17 mouse cellular contexts compared by ENCODE assay signal in genomic region chr2:13018861-13019260, GRCm38 (mm10). TPM values are rescaled to one million over a fixed set of nuclear protein-coding genes. Genes with fewer than 3 reads are reported as not detected.
DNase-seq lines count a peak whose midpoint lies in the region; ATAC-seq and TF ChIP-seq lines count a peak whose summit lies in the region.
"Had no signal": no experiment of that assay in that cellular context is flagged by ENCODE, and none has a peak within 500 bp of the region (broad histone marks: within the 10 kb centered on the region; RNA-seq: fewer than 3 reads in every experiment).

No protein-coding gene starts in this region.

- peaks cover 4% of the 10 kb centered on the region; the same call in 1 of the 2 replicates for H3K4me1 ChIP-seq in forebrain, embryonic 14.5 days (ENCODE audit: control insufficient read depth, insufficient read depth, low read length)
- H3K4me1 ChIP-seq in forebrain, embryonic 10.5 days: peaks cover 6% of the 10 kb centered on the region
- H3K4me1 ChIP-seq in forebrain, postnatal 0 days (ENCODE audit: insufficient read depth): no peaks in the 10 kb centered on the region
- peaks cover 6% of the 10 kb centered on the region for H3K4me1 ChIP-seq in forebrain, embryonic 15.5 days
- H3K4me1 ChIP-seq: embryonic facial prominence, embryonic 10.5 days; embryonic facial prominence, embryonic 12.5 days had no signal

- TF ChIP-seq CTCF in forebrain, postnatal 0 days (IDR thresholded peaks at IDR 0.05; ENCODE audit: low read depth): no peak
- no peak for TF ChIP-seq CTCF in brain, embryonic 14.5 days (IDR thresholded peaks at IDR 0.05; ENCODE audit: borderline replicate concordance, extremely low read depth, insufficient read depth, insufficient read length)
- TF ChIP-seq CTCF in left cerebral cortex, adult 2 months (IDR thresholded peaks at IDR 0.05): no peak

- H3K9me3 ChIP-seq in forebrain, embryonic 14.5 days (replicated peaks; ENCODE audit: control insufficient read depth, low read length): no peaks in the 10 kb centered on the region
- H3K9me3 ChIP-seq in forebrain, embryonic 10.5 days: no peaks in the 10 kb centered on the region
- H3K9me3 ChIP-seq in forebrain, postnatal 0 days (ENCODE audit: low read length): no peaks in the 10 kb centered on the region
- H3K9me3 ChIP-seq in forebrain, embryonic 15.5 days: no peaks in the 10 kb centered on the region
- H3K9me3 ChIP-seq: embryonic facial prominence, embryonic 10.5 days; embryonic facial prominence, embryonic 12.5 days had no signal

- 71% methylated on average over 1 of the region's 1 CpGs for WGBS in forebrain, embryonic 14.5 days
- WGBS in forebrain, embryonic 10.5 days: 83% methylated on average over 1 of the region's 1 CpGs
- WGBS in forebrain, postnatal 0 days: 61% methylated on average over 1 of the region's 1 CpGs
- WGBS in forebrain, embryonic 15.5 days: 72% methylated on average over 1 of the region's 1 CpGs

- H3K27ac ChIP-seq in forebrain, embryonic 14.5 days (ENCODE audit: low read depth, low read length): no peak overlapping the region
- no peak overlapping the region for H3K27ac ChIP-seq in forebrain, embryonic 10.5 days
- no peak overlapping the region for H3K27ac ChIP-seq in forebrain, postnatal 0 days (ENCODE audit: low read depth, low read length)
- no peak overlapping the region for H3K27ac ChIP-seq in forebrain, embryonic 15.5 days (replicated peaks)
- H3K27ac ChIP-seq in left cerebral cortex, adult 2 months: no peak overlapping the region
- H3K27ac ChIP-seq: embryonic facial prominence, embryonic 10.5 days; embryonic facial prominence, embryonic 12.5 days had no signal

- peak; percentile 60; the same call in 1 of the 2 replicates for ATAC-seq in forebrain, embryonic 14.5 days
- ATAC-seq in forebrain, postnatal 0 days: peak; percentile 27; the same call in 1 of the 2 replicates
- no peak; the same call in 1 of the 2 replicates for ATAC-seq in forebrain, embryonic 15.5 days (replicated peaks)

- no peak overlapping the region for H3K4me3 ChIP-seq in forebrain, embryonic 14.5 days (ENCODE audit: low read depth, low read length)
- no peak overlapping the region for H3K4me3 ChIP-seq in forebrain, embryonic 10.5 days
- H3K4me3 ChIP-seq in forebrain, postnatal 0 days (ENCODE audit: low read depth, low read length): no peak overlapping the region
- no peak overlapping the region for H3K4me3 ChIP-seq in forebrain, embryonic 15.5 days
- no peak overlapping the region for H3K4me3 ChIP-seq in left cerebral cortex, adult 2 months
- H3K4me3 ChIP-seq: embryonic facial prominence, embryonic 10.5 days; embryonic facial prominence, embryonic 12.5 days had no signal

- H3K9ac ChIP-seq in forebrain, embryonic 14.5 days (ENCODE audit: low read length): no peak overlapping the region
- no peak overlapping the region for H3K9ac ChIP-seq in forebrain, postnatal 0 days
- no peak overlapping the region for H3K9ac ChIP-seq in forebrain, embryonic 15.5 days (replicated peaks)
- H3K9ac ChIP-seq: embryonic facial prominence, embryonic 12.5 days had no signal

- TF ChIP-seq POLR2A in brain, embryonic 14.5 days (IDR thresholded peaks at IDR 0.05; ENCODE audit: borderline replicate concordance, extremely low read depth, insufficient read depth, insufficient read length, poor library complexity, severe bottlenecking): no peak

- no peaks in the 10 kb centered on the region for H3K36me3 ChIP-seq in forebrain, embryonic 14.5 days (ENCODE audit: control insufficient read depth, insufficient read depth, low read length)
- no peaks in the 10 kb centered on the region for H3K36me3 ChIP-seq in forebrain, embryonic 10.5 days (replicated peaks)
- H3K36me3 ChIP-seq in forebrain, postnatal 0 days (ENCODE audit: insufficient read depth): no peaks in the 10 kb centered on the region
- no peaks in the 10 kb centered on the region for H3K36me3 ChIP-seq in forebrain, embryonic 15.5 days
- H3K36me3 ChIP-seq: embryonic facial prominence, embryonic 10.5 days; embryonic facial prominence, embryonic 12.5 days had no signal

- no peak overlapping the region for H3K4me2 ChIP-seq in forebrain, embryonic 14.5 days (ENCODE audit: low read length)
- H3K4me2 ChIP-seq in forebrain, postnatal 0 days (ENCODE audit: low read depth): no peak overlapping the region
- no peak overlapping the region for H3K4me2 ChIP-seq in forebrain, embryonic 15.5 days (replicated peaks)
- H3K4me2 ChIP-seq: embryonic facial prominence, embryonic 12.5 days had no signal

- peak; percentile 54 for DNase-seq in forebrain, embryonic 14.5 days (ENCODE audit: low spot score)
- no peak for DNase-seq in forebrain, embryonic 10.5 days (ENCODE audit: extremely low spot score, low spot score)
- DNase-seq in forebrain, postnatal 0 days: peak; percentile 23
- peak; percentile 65 for DNase-seq in brain, embryonic 14.5 days (ENCODE audit: low read depth)
- no peak for DNase-seq in left cerebral cortex, adult 2 months (ENCODE audit: extremely low spot score in 1 of 2, low spot score in 2 of 2)
- DNase-seq: adrenal gland, adult 2 months; adrenal gland, postnatal 10 days; adrenal gland, postnatal 25 days; cerebellum, adult 11-12 months; cerebellum, adult 2 months; cerebellum, adult 9-10 months; cerebellum, postnatal 25 days had no signal

- intact Hi-C loops in left cerebral cortex, adult 2 months (cut with DNase I): no loop called here

- H3K27me3 ChIP-seq in forebrain, embryonic 14.5 days (replicated peaks; ENCODE audit: control insufficient read depth, insufficient read depth, low read length): no peaks in the 10 kb centered on the region
- H3K27me3 ChIP-seq in forebrain, embryonic 10.5 days (ENCODE audit: poor library complexity, severe bottlenecking): peaks cover 10% of the 10 kb centered on the region
- no peaks in the 10 kb centered on the region for H3K27me3 ChIP-seq in forebrain, postnatal 0 days (ENCODE audit: insufficient read depth, low read length)
- H3K27me3 ChIP-seq in forebrain, embryonic 15.5 days: no peaks in the 10 kb centered on the region

RNA-seq across cellular contexts. Expression of gene C1ql3, which starts 7.3 kb away (rescaled TPM):
- polyA plus RNA-seq in forebrain, embryonic 14.5 days (2014; fragmentation: Nextera tagmentation; extraction: Ambion mirVana): 1.7 and 1.9 TPM in 2 replicates
- polyA plus RNA-seq in forebrain, embryonic 10.5 days (2016; fragmentation: Nextera tagmentation; extraction: Ambion mirVana): 0.14 and 0.25 TPM in 2 replicates
- 14.6 and 20.7 TPM in 2 replicates for total RNA-seq in forebrain, postnatal 0 days (2014; rRNA removed)
- 2.1 and 3.5 TPM in 2 replicates for polyA plus RNA-seq in forebrain, postnatal 0 days (2015; fragmentation: Nextera tagmentation; extraction: Ambion mirVana)
- polyA plus RNA-seq in forebrain, embryonic 15.5 days (2015; fragmentation: Nextera tagmentation; extraction: Ambion mirVana): 1.6 and 1.7 TPM in 2 replicates
- polyA plus RNA-seq in brain, embryonic 14.5 days (2012; rRNA removed): 4.1 and 6.1 TPM in 2 replicates
- 100 to 1,000 TPM; 112 to 137 TPM for total RNA-seq in left cerebral cortex, adult 2 months (2021)
- total RNA-seq: adrenal gland, adult 2 months; adrenal gland, postnatal 25 days; MEL had no signal
- polyA plus RNA-seq: adrenal gland, adult 2 months; C2C12 had no signal

Comparison
In these comparisons a context has a peak if more than half of its experiments do, and no peak if none do; other contexts are left out.
1. DNase-seq: peak in forebrain, embryonic 14.5 days (single experiment), forebrain, postnatal 0 days (single experiment) and brain, embryonic 14.5 days (single experiment); none in forebrain, embryonic 10.5 days (single experiment) and left cerebral cortex, adult 2 months (0 of 2).